Mouse (Mus musculus) hematopoietic stem cell, adult 5-6 weeks (primary cell): ENCODE results near the gene Lrrc8c. TPM values are rescaled to one million over a fixed set of nuclear protein-coding genes. Genes with fewer than 3 reads are reported as not detected.

ENCODE experiments used
- ATAC-seq, 2 experiments: fragments of 125-278 bp in 1 of 2; replicated peaks in 1 of 2; 2 replicates each; pipeline ENCODE4 v1.8.0; 2016 to 2017; ENCODE audit warnings: inconsistent platforms in 2 of 2, mild to moderate bottlenecking in 2 of 2, moderate number of reproducible peaks in 2 of 2, low read depth in 1 of 2, moderate TSS enrichment in 1 of 2; ENCODE audit not compliant: low FRiP score in 2 of 2, poor library complexity in 2 of 2, severe bottlenecking in 2 of 2, insufficient read depth in 1 of 2, low TSS enrichment in 1 of 2
- total RNA-seq: library from RNA; stranded (forward); fragments of 172-1452, 232-1000 nt; gene quantifications from 2 replicates; pipeline ENCODE4 v1.2.3, GENCODE M21; 2017

The Lrrc8c gene
- total RNA-seq, 1 experiment from 2014 or later: 17.3 TPM

DNA sequence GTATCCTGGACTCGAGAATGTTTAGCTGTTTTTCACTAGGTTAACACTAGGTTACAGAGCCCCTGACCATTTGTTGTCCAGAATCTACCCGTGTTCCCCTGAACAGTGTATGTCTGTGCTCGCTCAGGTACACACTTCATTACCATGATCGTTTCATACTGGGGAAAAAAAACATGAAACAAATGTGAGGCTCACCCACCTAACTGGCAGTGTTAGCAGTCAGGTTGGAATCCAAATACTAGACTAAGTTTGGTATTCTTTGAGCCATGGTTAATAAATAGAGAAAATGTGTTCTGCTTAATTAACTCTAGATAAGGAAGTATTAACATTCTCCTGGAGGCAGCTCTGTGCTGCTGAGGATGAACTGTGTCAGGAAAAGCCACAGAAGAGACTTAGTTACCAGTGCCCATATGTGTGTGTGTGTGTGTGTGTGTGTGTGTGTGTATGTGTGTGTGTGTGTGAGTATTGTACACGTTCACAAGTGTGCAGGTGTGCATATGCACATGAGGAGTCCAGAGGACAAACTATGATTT lies 53.0 kb downstream of the Lrrc8c start:
- ATAC-seq: no peak

DNA sequence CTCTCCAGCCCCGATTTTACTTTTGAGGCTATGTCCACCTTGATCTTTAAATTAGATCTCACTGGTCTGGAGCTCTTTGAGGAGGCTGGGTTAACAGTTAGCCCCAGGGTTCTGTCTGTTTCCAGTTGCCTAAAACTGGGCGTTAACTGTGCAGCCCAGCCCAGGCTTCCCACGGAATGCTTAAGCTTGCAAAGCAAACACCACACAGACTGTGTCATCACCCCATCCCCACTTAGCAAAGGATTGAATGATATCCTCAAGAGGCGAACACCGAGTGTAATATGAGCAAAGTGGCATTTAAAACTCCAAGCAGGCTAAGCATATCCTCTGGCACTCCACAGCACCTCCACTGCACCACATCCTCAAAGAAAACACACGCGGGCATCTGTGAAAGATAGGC lies 53.7 kb downstream of the Lrrc8c start:
- ATAC-seq: no peak

DNA sequence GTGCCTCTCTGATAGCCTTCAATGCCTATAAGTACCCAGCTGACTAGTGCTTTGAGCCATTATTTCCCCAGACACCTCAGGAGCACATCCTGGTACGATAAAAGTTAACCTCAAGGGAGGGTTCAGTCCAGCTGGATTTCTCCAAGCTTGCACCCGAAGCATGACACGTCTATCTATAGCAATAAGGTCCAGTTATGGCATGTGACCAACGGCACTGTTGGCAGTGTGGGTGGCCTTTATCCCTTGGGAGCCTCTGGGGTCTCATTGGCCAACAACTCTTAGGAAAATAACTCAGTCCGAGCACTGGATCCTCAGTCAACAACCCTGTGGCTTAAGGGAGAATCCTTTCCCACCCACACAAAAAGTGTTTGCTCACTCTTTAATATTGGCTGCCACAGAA lies 55.6 kb downstream of the Lrrc8c start:
- ATAC-seq: no peak

DNA sequence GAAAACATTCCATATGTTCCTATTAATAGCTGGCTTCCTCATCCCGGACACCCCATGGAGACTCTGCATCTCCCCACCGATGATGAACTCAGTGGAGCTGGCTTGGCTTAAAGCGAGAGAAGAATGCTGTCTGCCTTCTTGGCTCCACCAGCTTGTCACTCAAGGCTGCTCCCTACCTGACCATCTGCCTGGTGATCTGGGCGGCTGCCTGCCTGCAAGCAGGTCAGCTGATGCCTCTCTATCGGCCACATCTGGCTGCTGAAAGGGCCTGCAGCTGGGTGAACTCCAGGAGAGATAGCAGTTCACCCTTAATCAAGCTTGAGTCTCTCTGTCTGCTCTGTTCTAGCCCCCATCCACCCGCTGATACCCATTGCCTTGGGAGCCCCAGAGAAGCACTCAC lies 56.7 kb downstream of the Lrrc8c start:
- peak in 1 of 2 experiments; percentile 34; a peak in 2 of 4 replicates for ATAC-seq

DNA sequence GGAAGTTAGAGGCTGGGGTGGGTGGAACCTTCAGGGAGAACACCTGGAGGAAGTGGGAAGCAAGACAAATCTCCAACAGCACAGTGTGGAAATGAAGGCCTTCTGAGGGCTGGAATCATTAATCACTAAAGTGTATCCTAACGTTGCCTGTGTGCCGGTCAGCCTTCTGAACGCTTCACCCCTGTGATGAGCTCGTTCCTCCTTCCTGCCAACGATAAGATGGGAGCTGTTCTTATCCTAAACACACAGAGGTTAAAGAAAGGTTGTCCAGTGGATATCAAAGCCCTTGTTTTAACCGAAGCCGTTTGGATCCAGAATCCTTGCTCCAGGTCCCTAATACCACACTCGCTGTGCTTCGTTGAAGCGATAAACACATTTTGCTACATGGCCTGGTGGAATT lies 61.7 kb downstream of the Lrrc8c start:
- ATAC-seq: no peak

DNA sequence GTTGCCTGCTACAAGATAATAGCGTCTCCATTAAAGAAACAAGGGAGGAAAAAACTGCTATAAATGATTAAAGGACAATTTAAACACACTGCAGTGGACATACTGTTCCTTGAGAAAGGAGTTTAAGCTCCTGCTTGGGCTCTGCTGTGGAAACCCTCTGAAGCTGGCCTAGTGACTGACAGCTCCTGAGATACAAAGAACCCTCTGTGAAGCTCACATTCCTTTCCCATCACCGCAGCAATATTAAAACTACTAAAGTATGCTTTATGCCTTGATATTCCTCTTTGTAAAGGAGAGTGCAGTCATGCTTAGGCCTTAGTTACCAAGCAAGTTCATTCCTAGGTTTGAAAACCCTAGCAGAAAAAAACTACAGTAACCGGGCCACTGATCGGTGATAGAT lies 66.7 kb downstream of the Lrrc8c start:
- no peak for ATAC-seq

DNA sequence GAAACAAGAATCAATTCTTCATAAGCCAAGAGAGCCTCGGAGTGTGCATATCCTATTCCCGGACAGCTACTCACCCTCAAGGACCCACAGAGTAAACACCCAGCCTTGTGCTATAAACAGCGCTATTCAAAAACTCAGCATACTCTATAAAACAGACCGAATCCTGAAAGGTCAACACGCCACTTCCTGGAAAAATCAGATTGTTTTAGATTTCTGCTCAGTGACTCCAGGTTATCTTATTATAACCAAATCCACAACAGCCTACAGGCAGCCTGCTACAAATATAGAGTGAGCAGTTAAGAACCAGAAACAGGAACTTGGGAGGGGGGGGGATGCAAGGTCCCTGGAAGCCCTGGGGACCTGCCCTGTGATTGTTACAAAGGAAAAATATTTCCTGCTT lies 67.5 kb downstream of the Lrrc8c start:
- ATAC-seq: peak; percentile 54 to 65; a peak in 2 of 4 replicates

DNA sequence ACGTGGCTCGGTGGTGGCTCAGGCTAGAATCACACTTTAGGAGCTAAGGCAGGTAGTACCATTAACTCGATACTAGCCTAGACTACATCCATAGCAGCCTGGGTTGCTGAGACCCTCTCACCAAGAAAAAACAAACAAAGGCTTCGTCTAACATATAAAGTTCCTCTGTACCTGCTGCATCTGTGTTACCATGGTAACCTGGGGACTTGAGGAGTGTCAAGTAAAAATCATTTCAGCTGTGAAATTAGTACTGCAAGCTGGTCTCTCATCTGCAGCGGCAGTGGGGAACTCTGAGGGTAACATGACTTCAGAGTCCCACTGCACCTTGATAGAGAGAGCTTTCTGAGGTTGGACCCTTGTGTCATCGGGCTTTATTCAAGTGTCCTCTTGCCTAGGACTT lies 68.3 kb downstream of the Lrrc8c start:
- ATAC-seq: no peak

DNA sequence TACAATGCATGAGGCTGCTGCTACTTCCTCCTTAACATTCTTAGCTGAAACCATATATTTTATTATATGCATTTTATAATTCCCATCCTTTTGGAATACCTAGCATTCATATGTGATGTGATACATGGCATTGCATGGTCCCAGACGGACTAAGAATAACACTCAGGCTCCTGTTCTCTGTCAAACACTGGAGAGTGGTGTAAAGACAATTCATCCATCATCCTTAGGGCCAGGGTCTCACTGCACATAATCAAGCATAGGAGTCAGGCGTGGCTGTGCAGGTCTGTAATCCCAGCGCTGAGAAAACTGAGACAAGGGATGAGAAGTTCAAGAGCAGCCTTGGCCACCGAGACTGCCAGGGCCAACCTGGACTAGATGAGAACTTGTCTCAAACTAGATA lies 69.5 kb downstream of the Lrrc8c start:
- ATAC-seq: no peak

DNA sequence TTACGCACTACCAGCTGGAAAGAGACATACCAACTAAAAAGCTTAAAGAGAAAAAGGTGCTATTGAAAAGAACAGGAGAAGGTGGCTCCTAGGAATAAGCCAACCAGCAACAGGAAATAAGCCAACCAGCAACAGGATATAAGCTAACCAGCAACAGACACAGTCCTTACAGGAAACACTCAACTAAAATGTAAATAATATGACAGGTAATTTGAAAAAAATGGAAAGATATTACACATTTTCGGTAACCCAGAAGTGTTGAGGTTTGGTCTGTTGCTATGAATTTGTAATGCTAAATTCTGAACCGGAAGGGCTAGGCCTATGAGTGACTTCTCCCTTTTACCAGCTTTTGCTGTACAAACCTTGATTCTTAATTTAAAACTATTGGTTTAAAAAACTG lies 69.9 kb downstream of the Lrrc8c start:
- peak; percentile 33 to 43; a peak in 3 of 4 replicates for ATAC-seq

DNA sequence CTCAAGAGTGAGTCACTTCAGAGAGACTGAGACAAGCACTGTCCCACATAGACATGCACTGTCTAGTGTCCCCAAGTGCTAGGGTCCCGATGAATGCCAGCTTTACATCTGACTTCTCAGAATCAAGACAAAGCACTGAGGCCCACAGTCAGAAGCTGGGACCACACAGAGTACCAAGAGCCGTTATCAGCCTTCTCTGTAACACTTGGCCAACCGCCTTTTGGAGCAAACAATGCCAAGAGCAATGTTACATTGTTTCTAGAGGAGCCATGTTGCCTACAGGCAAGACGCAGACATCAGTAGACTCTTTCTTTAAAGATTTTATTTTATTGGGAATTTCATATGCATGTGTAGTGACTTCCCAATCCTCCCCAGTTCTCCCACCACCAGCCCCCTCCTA lies 73.2 kb downstream of the Lrrc8c start:
- no peak for ATAC-seq

DNA sequence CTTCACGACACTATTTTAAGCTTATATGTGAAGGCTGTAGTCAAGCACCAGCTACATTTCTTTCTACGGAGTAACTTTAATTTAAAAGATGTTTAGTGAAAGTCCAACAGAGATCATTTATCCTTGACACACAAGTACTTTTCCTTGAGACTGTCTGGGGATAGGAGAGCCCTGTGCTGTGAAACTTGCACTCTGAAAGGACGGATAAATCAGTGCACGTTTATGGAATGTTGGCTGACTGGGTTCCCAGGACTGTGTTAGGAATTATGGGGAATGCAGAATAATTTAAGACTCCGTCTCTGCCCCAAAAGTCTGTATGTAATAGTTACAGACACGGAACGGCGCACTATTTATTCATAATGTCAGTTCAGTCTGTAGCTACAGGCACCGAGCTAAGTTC lies 74.4 kb downstream of the Lrrc8c start:
- no peak for ATAC-seq

DNA sequence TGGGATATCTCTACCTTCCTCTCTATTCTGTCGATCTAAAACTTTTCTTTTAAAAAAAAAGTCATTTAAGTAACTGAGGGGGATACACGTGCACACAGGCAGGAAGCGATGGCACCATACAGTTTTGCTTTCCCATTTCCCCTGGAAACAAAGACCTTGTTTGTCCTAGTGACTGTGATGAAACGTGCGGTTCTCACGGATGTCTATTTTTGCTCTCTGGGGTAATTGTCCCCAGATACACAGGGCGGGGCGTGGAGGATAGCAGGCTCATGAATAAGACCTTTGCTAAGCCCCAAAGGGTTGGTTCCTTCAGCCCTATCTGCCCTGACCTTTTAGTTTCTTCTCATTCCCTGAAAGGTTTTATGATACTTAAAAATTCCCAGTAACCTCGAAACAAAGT lies 79.7 kb downstream of the Lrrc8c start:
- peak in 1 of 2 experiments; percentile 37; a peak in 1 of 4 replicates for ATAC-seq

DNA sequence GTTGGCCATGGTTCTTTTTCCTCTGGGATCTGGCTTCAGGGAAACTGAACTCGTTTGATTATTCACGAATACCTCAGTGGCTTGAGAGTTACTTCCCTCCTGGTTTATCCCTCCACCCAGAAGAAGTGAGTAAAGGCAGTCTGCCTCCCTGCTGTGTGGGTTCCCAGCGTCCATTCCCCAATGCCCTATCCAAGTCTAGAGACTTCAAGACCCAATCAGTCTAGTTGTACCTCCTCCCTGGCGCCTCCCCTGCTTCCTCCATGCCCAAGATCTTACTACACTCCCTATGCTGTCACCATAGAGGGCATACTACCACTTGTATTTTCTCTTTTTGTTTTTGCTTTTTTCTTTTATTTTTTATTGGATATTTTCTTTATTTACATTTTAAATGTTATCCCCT lies 80.1 kb downstream of the Lrrc8c start:
- no peak for ATAC-seq

DNA sequence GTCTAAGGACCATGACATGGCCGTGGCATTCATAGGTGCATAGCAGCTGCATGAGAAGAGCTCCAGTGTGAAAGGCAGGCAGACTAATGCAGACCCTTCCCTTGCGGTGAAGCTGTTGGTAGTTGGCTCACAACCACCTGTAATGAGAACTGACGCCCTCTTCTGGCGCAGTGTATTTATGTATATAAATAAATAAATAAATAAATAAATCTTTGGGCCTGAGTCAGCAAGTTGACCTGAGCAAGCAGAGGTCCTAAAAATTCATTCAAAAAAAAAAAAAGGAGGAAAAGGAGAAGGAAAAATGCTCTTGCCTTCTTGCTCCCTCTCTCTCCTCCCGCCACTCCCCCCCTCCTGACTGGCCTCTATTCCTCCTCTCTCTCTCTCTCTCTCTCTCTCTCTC lies 81.8 kb downstream of the Lrrc8c start:
- ATAC-seq: 0 out of 4 replicates have a peak, but pooled peaks have one; percentile 21 to 22

DNA sequence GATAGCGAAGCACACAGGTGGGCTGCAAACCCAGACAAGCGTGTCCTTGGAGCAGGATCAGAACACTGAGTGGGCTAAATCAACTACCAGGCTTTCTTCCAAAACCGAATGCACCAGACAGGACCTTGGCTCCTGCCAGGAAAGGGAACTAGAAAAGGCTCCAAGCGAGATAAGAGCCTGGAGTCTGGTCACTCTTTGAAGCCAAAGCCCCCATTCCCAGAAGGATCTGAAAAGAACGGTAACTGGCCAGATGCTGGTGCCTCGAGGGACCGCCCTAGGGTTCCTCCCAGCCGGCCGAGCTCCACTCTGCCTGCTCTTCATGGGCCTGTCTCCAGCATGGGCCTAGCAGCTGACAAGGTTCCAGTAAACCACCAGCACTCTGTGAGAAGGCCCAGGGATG lies 83.4 kb downstream of the Lrrc8c start:
- no peak for ATAC-seq

DNA sequence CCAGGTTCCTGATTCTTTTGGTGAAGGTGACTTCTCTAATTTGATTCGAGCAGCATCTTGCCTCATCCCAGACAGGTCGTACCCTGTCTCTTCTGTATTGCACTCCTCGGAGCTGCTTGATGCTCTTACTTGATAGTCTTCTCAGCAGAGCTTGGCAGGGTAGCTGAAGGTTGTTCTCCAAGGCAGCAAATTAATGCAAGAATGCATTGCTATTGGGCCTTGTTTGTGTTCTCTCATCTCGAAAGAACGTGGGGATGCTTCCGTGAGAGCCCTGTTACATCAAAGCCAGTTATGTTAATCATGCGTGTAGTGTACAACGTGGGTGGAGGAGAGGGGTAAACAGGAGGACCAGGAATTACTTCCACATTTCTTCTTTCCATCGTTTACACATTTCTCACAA lies 86.5 kb downstream of the Lrrc8c start:
- no peak for ATAC-seq

DNA sequence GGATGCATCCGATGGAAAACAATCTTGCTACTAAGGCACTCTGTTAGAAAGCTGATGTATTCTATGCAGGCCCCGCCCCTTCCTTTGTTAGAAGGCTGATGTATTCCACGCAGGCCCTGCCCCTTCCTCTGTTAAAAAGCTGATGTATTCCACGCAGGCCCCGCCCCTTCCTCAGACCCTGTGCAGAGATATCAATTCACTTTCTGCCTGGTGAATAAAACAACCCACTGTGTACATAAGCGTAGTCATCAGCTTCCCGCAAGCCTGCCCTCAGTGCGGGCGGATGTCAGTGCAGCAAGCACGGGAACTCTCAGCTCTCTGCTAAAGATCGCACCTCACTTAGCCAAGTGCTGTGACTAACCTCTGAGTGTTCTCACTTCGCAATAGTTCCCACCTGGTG lies 90.5 kb downstream of the Lrrc8c start:
- ATAC-seq: no peak

DNA sequence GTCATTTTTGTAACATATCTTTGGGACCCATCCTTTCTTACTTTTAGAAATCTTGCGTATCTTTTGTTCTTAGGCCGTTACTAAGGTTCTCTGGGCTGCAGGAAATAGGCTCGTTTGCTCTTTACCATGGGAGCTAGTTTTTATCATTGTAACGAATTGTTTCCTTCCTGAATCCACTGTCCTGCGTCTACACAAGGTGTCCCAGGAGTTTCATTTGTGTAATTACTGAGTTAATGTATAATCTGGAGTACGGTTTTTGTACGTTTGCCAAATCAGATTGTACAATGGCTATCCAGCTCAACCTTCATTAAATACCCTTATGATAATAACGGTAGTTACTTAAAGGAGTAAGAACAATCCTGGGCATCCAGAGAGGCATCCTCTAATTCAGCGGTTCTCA lies 93.8 kb downstream of the Lrrc8c start:
- ATAC-seq: no peak

DNA sequence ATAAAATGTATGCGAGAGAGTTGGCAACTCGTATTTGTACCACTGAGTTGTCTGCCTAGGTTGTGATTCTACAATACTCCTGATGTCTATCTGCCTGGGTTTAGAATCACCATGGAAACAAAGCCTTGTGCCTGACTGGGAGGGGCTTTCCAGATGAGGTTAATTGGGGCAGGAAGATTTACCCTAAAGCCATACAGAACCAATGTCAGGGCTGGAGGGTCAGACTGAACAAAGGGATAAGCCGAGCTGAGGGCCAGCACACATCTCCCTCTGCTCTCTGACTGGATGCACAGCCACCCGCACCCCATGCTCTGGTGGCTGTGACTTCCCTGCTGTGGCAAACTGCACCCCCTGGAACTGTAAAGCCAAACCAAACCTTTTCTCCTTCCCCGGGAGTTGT lies 94.8 kb downstream of the Lrrc8c start:
- ATAC-seq: no peak
